Mouse (Mus musculus) ES-CJ7 (cell line): Measurements from ENCODE around the gene Cpvl.

Source experiments
- DNase-seq: peaks from one replicate; pipeline ENCODE4 v3.0.0; 2011; ENCODE audit warnings: low read depth, low spot score

The Cpvl gene

DNA sequence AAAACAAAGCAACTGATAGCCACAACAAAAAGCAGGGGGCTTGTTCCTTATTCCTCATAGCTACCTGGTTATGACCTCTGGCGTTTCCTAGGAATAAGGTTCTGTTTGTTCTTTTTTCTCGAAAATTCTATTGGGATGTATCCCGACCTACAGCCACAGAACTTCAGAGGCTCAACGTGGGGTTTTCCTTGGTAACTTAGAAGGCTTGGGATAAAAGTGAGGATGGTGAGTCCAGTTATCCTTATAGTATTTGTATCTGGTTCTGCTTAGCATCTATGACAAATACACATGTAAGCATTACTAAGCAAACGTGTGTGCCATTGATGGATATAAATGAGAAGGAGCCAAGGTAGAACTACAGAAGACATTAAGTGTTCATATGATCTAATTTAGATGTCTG, at the start of gene Cpvl:
TSS of gene Cpvl (minus strand) at position 101 of the 400 bp plus-strand sequence.
- DNase-seq, result no peak

DNA sequence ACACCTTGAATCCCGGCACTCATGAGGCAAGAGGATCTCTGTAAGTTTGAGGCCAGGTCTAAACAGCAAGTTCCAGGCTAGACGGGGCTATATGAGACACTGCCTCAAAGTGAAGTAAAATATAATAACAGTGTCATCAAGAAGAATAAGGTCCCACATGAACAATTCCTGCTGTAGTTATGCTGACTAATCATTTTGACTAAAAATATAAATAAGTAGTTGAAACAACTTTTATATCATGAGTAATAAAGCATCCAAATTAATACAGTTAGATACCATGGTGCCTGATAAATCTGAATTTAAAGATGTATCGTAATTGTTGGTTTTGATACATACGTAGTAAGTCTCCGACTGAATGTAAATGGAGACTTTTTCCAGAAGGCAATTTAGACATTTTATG, 45.4 kb upstream of the Cpvl start:
- DNase-seq, result no peak

GRCm38 (mm10) chr6:54021123-54021789, 42.8 kb upstream of the Cpvl start:
- no peak for DNase-seq

- no peak for DNase-seq
These were observed 40.4 kb upstream of the Cpvl start for GRCm38 (mm10) chr6:54018861-54019260.

DNA sequence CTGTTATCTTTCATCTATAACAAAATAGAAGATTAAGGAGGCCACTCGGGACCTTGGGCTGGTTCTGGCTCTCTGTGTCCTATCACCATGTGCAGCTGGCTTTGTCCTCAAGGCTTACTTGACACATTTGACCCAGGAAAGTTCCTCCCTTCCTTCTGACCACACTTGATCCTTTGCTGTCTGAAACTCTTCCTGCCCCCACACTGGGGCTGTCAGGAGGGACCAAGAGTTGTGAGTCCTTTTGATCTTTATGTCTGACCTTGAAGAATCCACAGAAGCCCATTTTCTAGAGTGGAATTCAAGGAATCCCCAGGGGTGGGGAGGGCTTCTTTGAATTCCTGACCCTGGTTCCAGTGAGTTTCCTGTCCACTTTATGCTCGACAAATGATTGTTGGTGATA, 39.6 kb upstream of the Cpvl start:
- DNase-seq, result peak; percentile 28

DNA sequence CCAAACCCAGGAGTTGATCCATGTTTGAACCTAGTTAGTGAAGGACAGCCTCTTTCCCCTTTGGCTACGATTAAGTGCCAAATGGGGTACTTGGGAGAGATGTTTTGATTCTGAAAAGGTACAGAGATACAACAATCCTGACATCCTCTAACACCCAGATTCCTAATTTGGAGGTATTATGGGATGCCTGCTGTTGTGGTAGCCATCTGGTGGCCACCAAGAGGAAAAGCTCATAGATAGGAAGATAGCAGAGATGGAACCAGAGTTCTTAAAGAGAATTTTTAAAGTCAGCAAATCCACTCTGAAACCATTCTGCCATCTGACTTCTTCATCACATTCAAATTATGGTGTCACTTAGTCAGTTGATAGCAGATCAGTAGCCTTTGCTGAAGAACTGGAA, 33.7 kb upstream of the Cpvl start:
- DNase-seq, result no peak

- DNase-seq, result no peak
These were observed 31.9 kb upstream of the Cpvl start for GRCm38 (mm10) chr6:54010362-54010761.

DNA sequence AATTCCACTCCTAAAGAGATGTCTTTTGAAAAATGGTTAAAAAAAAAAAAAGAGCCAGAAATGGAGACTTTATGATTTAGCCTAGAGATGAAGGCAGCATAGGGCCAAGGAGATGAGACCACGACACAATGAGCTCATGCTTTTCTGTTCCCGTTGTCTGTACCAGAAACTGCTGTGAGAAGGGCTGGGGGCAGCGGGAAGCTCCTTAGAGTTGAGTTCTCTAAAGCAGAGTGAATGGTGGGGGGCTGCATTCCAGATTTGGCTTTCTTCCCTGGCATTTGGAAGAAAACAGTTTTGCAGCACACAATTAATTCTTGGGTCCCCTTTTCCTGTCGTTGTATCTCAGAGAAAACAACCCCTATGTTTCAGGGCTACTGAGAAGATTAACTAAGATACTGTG, 30.8 kb upstream of the Cpvl start:
- no peak for DNase-seq

DNA sequence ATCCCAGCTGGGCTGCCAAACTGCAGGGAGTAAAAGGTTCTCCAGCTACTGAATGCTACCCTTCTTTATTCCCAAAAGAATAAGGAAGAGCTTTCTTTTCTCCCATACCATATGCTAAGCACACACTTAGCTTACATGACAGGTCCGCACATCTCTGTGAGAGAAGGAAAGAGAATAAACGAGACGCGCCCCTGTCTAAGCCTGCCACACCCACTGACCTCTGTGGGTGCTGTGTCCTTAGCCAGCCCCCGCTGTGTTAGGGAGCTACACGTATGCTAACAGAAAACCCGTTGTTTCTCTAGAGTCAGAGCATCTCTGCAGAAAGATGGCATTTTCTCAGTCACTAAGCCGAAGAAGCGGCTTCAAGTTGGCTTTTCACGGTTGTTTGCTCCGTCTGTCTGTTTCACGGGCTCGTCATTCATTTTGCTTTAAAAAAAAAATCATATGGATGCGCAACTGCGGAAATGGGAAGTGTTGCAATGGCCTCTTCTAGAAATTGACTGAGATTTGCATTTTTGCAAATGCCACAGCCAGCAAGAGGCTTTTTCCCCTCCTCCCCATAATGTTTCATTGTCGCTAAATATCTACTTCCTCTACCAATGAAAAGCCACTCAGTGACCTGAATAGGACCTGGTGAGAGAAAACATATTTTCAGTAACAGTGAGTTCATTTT, 30.1 kb upstream of the Cpvl start:
- DNase-seq, result no peak

DNA sequence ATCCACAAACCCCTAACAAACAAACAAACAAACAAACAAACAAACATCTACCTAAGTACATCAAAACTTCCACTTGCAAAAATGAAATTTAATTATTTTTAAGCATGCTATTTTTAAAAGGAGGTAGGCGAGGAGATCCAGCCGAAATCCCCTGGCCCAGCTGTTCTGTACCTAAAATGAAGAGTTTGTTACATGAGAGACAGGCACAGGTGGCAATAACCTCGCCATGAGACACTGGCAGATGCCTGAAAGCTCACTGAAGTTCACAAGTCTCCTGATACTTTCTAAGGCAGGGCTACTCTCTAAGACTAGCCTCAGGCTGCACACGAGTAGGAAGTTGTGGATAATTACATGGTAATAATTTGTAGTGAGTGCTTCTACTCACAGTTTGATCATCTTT, 26.8 kb upstream of the Cpvl start:
- DNase-seq, result no peak

DNA sequence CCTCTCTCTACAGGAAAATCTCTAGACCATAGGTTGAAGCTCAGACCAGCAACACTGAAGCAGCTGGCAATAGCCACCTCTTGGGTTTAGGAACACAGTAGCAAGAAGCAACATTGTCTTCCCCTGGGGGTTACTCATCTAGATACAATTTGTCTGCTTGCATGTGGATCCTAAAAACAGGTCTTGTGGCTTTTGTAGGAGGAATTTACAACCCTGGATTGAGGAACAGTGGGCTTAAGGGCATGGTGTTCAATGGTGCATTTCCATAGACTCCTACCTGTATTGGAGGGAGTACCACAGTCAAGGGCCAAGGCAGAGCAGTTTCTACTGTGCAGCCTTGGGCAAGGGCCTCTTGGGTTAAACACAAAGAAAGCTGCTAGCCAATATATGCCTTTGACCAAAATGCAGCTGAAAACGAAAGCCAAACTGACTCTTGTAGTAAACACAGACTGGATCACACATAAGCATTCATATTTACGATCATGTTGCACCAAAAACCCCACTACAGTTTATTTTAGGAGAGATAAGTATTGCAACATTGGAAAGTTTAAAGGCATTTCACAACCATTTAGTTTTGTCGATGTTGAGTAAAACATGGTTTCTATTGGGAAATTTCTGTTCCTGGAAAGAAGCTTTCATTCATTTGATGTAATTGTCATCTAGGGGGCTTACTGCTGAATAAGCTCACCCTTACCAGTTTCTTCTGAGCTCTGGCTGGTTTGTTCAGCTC, 17.9 kb upstream of the Cpvl start:
- DNase-seq, result no peak

- no peak for DNase-seq
These were observed 17.0 kb upstream of the Cpvl start for GRCm38 (mm10) chr6:53995519-53995918.

DNA sequence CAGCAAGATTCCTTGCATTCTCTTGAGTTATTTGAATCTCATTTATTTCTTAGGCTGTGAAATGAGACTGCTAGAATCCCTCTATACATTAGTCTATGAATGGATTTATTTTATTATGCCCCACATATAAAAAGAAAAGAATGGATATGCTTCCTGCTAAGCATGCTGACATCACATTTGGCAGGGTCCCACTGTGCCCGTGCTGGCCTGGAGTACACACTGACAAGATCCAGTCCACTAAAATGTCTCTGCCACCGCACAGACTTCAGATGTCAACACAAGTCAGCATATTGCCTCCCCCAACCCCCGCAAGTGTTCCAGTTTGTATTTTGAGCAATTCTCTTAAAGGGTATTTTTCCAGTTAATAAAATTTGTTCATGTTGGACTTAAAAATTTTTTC, 13.9 kb upstream of the Cpvl start:
- DNase-seq, result no peak

- DNase-seq, result no peak
These were observed 8.8 kb upstream of the Cpvl start for GRCm38 (mm10) chr6:53987235-53987634.

GRCm38 (mm10) chr6:53986273-53986985, 8.0 kb upstream of the Cpvl start:
- peak; percentile 47 for DNase-seq

GRCm38 (mm10) chr6:53983820-53984219, 5.3 kb upstream of the Cpvl start:
- no peak for DNase-seq

DNA sequence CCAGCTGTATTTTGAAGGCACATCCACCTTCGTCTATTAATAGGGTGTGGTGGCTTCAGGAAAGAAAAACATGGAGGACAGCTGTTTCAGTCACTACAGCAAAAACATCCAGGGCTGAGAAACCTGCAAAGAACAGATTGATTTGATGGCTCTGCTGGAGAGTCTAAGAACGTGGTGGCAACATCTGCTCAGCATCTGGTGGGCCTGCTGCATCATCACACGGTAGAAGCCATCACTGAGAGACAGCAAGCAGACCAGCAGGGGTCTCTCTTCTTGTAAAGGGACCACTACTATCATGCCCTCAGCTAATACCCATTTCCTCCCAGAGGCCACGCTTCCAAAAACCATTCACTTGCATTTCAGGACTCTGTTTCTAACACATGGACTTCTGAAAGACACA, 4.1 kb upstream of the Cpvl start:
- peak; percentile 31 for DNase-seq

GRCm38 (mm10) chr6:53982047-53982600, 3.7 kb upstream of the Cpvl start:
- DNase-seq, result no peak

GRCm38 (mm10) chr6:53980817-53981480, 2.5 kb upstream of the Cpvl start:
- no peak for DNase-seq

DNA sequence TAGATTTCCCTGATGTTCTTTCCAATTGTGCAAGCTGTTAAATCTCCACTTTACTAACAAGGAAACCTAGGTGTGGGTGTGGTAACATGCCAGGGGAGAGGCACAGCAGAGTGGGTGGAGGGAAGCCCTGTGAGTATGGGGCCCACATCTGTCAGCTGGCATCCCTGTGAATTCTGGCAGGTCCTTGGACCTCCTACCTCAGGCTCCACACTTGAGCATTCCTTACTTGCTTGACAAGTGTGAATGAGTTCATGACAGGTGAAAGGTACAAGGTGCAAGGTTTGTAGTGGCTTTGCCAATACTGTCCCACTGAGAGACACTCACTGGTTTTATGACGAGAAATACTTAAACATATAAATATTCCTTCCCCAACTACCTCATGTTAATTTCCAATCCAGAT, 4.4 kb downstream of the Cpvl start:
- DNase-seq, result no peak

GRCm38 (mm10) chr6:53973468-53973867, 5.0 kb downstream of the Cpvl start:
- DNase-seq, result no peak
